In the genomic region with DNA sequence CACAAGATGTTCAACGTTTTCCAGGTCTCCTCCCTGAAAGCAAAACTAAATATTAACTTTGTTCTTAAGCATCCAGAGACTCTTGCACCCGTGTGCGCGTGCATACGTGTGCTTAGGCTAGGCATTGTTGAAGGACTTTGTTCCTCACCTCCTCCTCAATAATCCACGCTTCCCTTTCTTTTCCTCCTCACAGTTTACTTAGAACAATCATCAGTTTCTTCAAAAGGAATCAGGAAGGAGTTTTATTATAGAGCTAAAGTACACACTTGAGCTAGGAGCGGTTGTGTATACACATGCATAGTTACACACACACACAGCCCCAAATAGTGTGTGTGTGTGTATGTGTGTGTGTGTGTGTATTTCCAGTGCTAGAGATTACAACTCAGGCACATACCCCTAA, we compare ENCODE assay signal across 21 mouse cellular contexts.
"Had no signal": no experiment of that assay in that cellular context is flagged by ENCODE, and none has a peak within 500 bp of the region (broad histone marks: within the 10 kb centered on the region; RNA-seq: fewer than 3 reads in every experiment).

No protein-coding gene starts in this region.

- H3K9me3 ChIP-seq: limb, embryonic 10.5 days; liver, embryonic 12.5 days; liver, embryonic 15.5 days; megakaryocyte, embryonic 14.5 days; midbrain, embryonic 10.5 days; midbrain, embryonic 13.5 days; neural tube, embryonic 13.5 days had no signal

- H3K36me3 ChIP-seq: limb, embryonic 10.5 days; limb, embryonic 13.5 days; liver, embryonic 12.5 days; liver, embryonic 15.5 days; midbrain, embryonic 10.5 days; midbrain, embryonic 13.5 days; neural tube, embryonic 13.5 days had no signal

- H3K9ac ChIP-seq: limb, embryonic 13.5 days; liver, embryonic 12.5 days; liver, embryonic 15.5 days; midbrain, embryonic 13.5 days; neural tube, embryonic 13.5 days had no signal

- H3K4me1 ChIP-seq: limb, embryonic 13.5 days had no signal

- H3K27ac ChIP-seq: layer of hippocampus, adult 2 months; limb, embryonic 10.5 days; limb, embryonic 13.5 days; liver, embryonic 12.5 days; liver, embryonic 15.5 days; midbrain, embryonic 10.5 days; midbrain, embryonic 13.5 days; neural tube, embryonic 13.5 days had no signal

- DNase-seq: kidney, adult 11 months; kidney, adult 9 months; kidney, postnatal 25 days; layer of hippocampus, adult 9-11 months; liver; lung, adult 18-20 months; lung, postnatal 10 days; right cerebral cortex, postnatal 4 days; spleen, adult 18-20 months; thymus, postnatal 25 days had no signal

- H3K27me3 ChIP-seq: limb, embryonic 13.5 days; liver, embryonic 12.5 days; liver, embryonic 15.5 days; megakaryocyte, embryonic 14.5 days; midbrain, embryonic 13.5 days; neural tube, embryonic 13.5 days had no signal

- ATAC-seq: liver, embryonic 12.5 days; midbrain, embryonic 13.5 days; midbrain, embryonic 16.5 days had no signal

- H3K4me3 ChIP-seq: layer of hippocampus, adult 2 months; limb, embryonic 10.5 days; limb, embryonic 13.5 days; liver, embryonic 12.5 days; liver, embryonic 15.5 days; megakaryocyte, embryonic 14.5 days; midbrain, embryonic 10.5 days; midbrain, embryonic 13.5 days; myocyte; neural tube, embryonic 13.5 days had no signal

- H3K4me2 ChIP-seq: limb, embryonic 13.5 days; liver, embryonic 12.5 days; liver, embryonic 15.5 days; midbrain, embryonic 13.5 days; neural tube, embryonic 13.5 days had no signal
